Mouse (Mus musculus) fibroblast of lung, adult 2 months (primary cell): ENCODE data around the gene Gm8005.
"Not testable (repeated sequence)": the region's sequence is repeated elsewhere in the genome, so short reads cannot be mapped to it uniquely, and the experiment has no call there.

Experiments
- DNase-seq: peaks from one replicate; pipeline ENCODE4 v3.0.0-alpha.2; 2011; ENCODE audit warnings: low read depth

Gm8005 gene

DNA sequence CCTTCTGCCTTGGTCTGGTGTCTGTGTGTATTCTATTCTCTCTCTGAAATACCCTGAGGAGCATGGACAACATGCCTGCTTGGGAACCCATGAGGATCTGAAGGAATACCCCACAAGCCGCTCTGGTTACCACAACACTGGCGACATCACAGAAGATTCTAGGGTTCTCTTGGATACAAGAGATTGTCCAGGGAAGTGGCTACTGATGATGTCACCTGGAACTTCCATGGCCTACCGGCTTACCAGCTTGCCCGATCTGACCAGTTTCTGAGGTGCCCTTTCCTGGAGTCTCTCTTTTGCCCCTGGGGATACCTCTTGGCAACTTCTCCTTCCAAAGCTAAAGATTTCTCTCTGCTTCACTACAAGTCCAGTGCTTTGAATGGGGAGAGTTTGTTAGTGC lies at the start of gene Gm8005:
Gm8005 (minus strand) TSS at position 101 of the 400 bp plus-strand sequence.
- not testable (repeated sequence) for DNase-seq

DNA sequence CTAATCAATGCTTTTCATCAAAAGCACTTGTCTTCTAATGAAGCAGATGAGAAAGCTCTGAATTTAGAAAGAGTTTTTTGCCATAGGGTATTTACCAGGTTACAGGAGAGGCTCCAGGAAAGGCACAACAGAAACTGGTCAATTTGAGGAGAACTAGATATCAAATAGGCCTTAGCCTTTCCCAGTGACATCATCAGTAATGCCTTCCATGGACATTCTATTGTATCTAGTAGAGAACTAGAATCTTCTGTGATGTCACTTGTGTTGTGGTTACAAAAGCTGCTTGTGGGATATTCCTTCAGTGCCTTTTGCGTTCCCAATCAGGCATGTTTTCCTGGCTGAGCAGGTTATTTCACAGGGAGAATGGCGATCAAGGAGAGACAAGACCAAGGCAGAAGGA lies 24.1 kb upstream of the Gm8005 start, which contains the start of gene Gm8011:
Gm8011 (plus strand) TSS at position 301 of the 400 bp plus-strand sequence.
- not testable (repeated sequence) for DNase-seq
